Mouse (Mus musculus) neural tube, embryonic 12.5 days (tissue): Measurements from ENCODE around the gene Asb1. TPM values are rescaled to one million over a fixed set of nuclear protein-coding genes. Genes with fewer than 3 reads are reported as not detected.

Source experiments
- ATAC-seq: fragments of 200-750 bp; cut with Nextera tagmentation; 2 replicates; pipeline ENCODE4 v1.8.0; 2017; ENCODE audit warnings: low read depth, mild to moderate bottlenecking, moderate TSS enrichment, moderate library complexity; ENCODE audit not compliant: low FRiP score
- H3K27ac ChIP-seq: fragments of 300-500 bp; sonication (generic); 2 replicates; pipeline ENCODE4 v1.5.1; 2016
- H3K27me3 ChIP-seq: fragments of 300-500 bp; sonication (generic); replicated peaks from 2 replicates; pipeline ENCODE4 v1.6.1; 2016; ENCODE audit warnings: mild to moderate bottlenecking
- H3K36me3 ChIP-seq: fragments of 300-500 bp; sonication (generic); 2 replicates; pipeline ENCODE4 v1.6.1; 2016; ENCODE audit warnings: mild to moderate bottlenecking
- H3K4me1 ChIP-seq: fragments of 300-500 bp; sonication (generic); 2 replicates; pipeline ENCODE4 v1.6.1; 2016
- H3K4me2 ChIP-seq: fragments of 300-500 bp; sonication (generic); replicated peaks from 2 replicates; pipeline ENCODE4 v1.6.1; 2016; ENCODE audit warnings: mild to moderate bottlenecking
- H3K4me3 ChIP-seq: fragments of 300-500 bp; sonication (generic); 2 replicates; pipeline ENCODE4 v1.5.1; 2016
- H3K9ac ChIP-seq: fragments of 300-500 bp; sonication (generic); 2 replicates; pipeline ENCODE4 v1.6.1; 2016; ENCODE audit warnings: mild to moderate bottlenecking
- H3K9me3 ChIP-seq: fragments of 300-500 bp; sonication (generic); 2 replicates; pipeline ENCODE4 v1.6.1; 2016; ENCODE audit warnings: mild to moderate bottlenecking
- WGBS: fragments of 180-500 bp; shearing (Covaris S2); methylation state at CpG from one replicate; pipeline ENCODE4 v1.1.7; 2016; 5-methylcytosine and 5-hydroxymethylcytosine counted together
- polyA plus RNA-seq: library from polyadenylated mRNA; unstranded; fragments of >200 nt; fragmentation: Nextera tagmentation; extraction: Ambion mirVana; gene quantifications from 2 replicates; pipeline ENCODE4 v1.2.1, GENCODE M21; 2016

The Asb1 gene
- polyA plus RNA-seq = 17.4 and 20.7 TPM in 2 replicates

DNA sequence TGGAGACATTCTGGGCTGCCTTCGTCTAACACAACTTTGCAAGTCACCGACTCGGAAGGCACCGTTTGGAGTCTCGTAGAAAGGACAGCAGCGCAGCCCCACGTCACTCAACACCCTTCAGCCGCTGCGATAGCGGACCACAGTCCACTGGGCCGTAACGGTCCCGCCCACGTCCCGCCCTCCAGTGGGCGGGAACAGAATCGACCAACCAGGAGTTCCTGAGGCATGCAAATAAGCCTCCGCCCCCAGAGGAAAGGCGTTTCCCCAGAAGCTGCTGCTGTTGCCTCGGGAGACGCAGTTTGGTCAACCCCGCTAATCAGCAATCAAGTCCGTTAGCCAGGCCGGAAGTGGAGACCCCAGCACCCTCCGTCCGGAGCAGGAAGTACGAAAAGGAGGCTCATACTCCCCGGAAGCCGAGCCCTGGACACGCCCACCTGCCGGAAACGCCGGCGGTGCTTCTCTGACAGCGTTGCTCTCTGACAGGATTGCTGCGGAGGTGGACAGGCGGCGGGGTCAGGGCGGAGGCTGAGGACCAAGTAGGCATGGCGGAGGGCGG is at the start of gene Asb1:
Asb1 (plus strand) TSS at position 274 of the 556 bp plus-strand sequence.
- Histone ChIP-seq H3K4me2 (peak within 1 kb of the TSS; percentile 98), H3K27ac (0 out of 2 replicates have a peak within 1 kb of the TSS, but pooled peaks have one; percentile 22), H3K9me3 (no peaks in the 10 kb centered on the region), H3K9ac (peak within 1 kb of the TSS; percentile 79), H3K27me3 (peaks cover 21% of the 10 kb centered on the region), H3K4me1 (peaks cover 23% of the 10 kb centered on the region), H3K36me3 (peaks cover 10% of the 10 kb centered on the region; the same call in 1 of the 2 replicates), H3K4me3 (peak within 1 kb of the TSS; percentile 80)
- under 1% methylated on average over 41 of the region's 41 CpGs for WGBS
- peak; percentile 98 for ATAC-seq

DNA sequence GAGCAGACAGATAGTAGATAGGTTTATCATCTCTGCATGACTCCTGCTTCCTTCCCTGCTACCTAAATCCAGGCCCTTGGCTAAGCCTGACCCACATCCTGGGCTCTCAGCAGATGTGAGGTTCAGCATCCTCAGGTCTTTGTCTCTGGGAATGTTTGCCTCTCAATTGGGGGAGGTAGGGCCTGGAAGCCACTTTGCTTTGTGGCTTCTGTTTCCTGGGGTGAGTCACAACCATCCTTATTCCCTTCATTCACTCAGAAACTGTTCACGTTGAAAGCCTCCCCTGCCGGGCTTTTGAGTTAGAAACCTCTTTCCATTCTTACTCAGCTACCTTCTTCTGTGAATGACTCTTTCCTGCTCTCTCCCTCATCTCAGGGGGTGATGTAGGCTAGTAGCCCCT is 47.6 kb upstream of the Asb1 start:
- 10% methylated on average over 2 of the region's 2 CpGs for WGBS
- no peaks in the 10 kb centered on the region for H3K27me3 ChIP-seq

GRCm38 (mm10) chr1:91493938-91494337 is 46.4 kb upstream of the Asb1 start:
- H3K4me2 ChIP-seq = peak overlapping the region; percentile 93
- H3K9ac ChIP-seq = peak overlapping the region; percentile 88; the same call in 1 of the 2 replicates
- H3K4me1 ChIP-seq = peaks cover 16% of the 10 kb centered on the region
- 55% methylated on average over 3 of the region's 3 CpGs for WGBS
- peaks cover 5% of the 10 kb centered on the region; the same call in 1 of the 2 replicates for H3K36me3 ChIP-seq
- no peak overlapping the region for H3K27ac ChIP-seq
- H3K27me3 ChIP-seq = no peaks in the 10 kb centered on the region
- ATAC-seq = peak; percentile 34
- no peaks in the 10 kb centered on the region for H3K9me3 ChIP-seq
- H3K4me3 ChIP-seq = peak overlapping the region; percentile 92; the same call in 1 of the 2 replicates

More for the DNA sequence above, 47.6 kb upstream of the Asb1 start:
- Histone ChIP-seq H3K9me3 (no peaks in the 10 kb centered on the region), H3K36me3 (no peaks in the 10 kb centered on the region), H3K27ac (no peak overlapping the region), H3K9ac (no peak overlapping the region), H3K4me3 (no peak overlapping the region), H3K4me1 (peaks cover 16% of the 10 kb centered on the region), H3K4me2 (no peak overlapping the region)
- no peak for ATAC-seq

- Histone ChIP-seq H3K9me3 (no peaks in the 10 kb centered on the region), H3K27me3 (no peaks in the 10 kb centered on the region), H3K27ac (no peak within 1 kb of the TSS), H3K4me2 (peak within 1 kb of the TSS; percentile 93), H3K36me3 (peaks cover 8% of the 10 kb centered on the region), H3K4me1 (peaks cover 16% of the 10 kb centered on the region), H3K4me3 (peak within 1 kb of the TSS; percentile 92), H3K9ac (peak within 1 kb of the TSS; percentile 88)
- WGBS = under 1% methylated on average over 79 of the region's 79 CpGs
- peak; percentile 96 for ATAC-seq
Observed at GRCm38 (mm10) chr1:91494457-91495140, 45.7 kb upstream of the Asb1 start, which contains the start of gene Traf3ip1. Traf3ip1 (plus strand) TSS chr1:91494647.

DNA sequence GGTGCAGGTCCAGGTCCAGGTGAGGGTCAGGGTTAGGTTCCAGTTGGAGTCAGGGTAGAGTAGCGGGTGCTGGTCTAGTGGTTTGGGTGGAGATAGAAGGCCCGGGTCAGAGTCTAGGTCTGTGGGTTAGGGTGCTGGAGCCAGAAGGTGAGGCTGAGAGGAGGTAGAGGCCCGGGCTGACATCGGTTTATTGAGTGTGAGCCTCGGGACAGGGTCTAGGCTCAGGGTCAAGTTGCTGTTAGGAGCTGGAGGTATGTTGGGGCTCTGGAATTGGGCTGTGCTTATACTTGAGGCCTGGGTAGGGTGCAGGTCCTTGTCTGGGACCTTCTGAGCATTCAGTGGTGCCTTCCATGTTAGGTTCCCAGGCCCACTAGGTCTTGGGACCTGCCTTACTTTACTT is 45.0 kb upstream of the Asb1 start:
- ATAC-seq = peak; percentile 13
- Histone ChIP-seq H3K9ac (peak overlapping the region; percentile 88), H3K4me3 (peak overlapping the region; percentile 92), H3K27ac (no peak overlapping the region), H3K36me3 (peaks cover 14% of the 10 kb centered on the region), H3K9me3 (no peaks in the 10 kb centered on the region), H3K27me3 (no peaks in the 10 kb centered on the region), H3K4me1 (peaks cover 16% of the 10 kb centered on the region), H3K4me2 (peak overlapping the region; percentile 93)
- 51% methylated on average over 5 of the region's 5 CpGs for WGBS

DNA sequence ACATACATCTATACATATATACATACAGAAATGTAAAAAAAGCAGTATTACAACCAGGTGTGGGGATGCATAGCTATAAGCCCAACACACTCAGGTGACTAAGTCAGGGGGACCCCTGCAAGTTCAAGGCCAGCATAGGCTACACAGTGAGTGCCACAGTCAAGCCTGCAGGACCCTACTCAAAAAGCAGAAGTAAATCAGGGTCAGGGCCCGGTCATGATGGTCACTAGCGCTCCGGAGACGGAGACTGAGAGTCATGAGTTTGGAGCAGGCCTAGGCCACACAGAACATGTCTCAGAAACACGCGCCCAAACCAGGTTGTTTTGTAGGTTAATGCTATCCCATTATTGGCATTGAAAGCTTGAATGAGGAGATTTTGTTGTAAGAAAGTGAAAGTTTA is 41.8 kb upstream of the Asb1 start:
- H3K4me2 ChIP-seq = no peak overlapping the region
- H3K4me1 ChIP-seq = peaks cover 16% of the 10 kb centered on the region
- no peaks in the 10 kb centered on the region for H3K27me3 ChIP-seq
- H3K27ac ChIP-seq = no peak overlapping the region
- 98% methylated on average over 6 of the region's 6 CpGs for WGBS
- H3K9ac ChIP-seq = no peak overlapping the region
- H3K36me3 ChIP-seq = peaks cover 45% of the 10 kb centered on the region
- no peaks in the 10 kb centered on the region for H3K9me3 ChIP-seq
- ATAC-seq = no peak
- H3K4me3 ChIP-seq = no peak overlapping the region

GRCm38 (mm10) chr1:91504615-91505014 is 35.7 kb upstream of the Asb1 start:
- peaks cover 78% of the 10 kb centered on the region for H3K36me3 ChIP-seq
- H3K9me3 ChIP-seq = no peaks in the 10 kb centered on the region
- H3K27ac ChIP-seq = no peak overlapping the region
- WGBS = 73% methylated on average over 3 of the region's 3 CpGs
- H3K4me3 ChIP-seq = no peak overlapping the region
- no peak for ATAC-seq
- H3K4me2 ChIP-seq = no peak overlapping the region
- no peaks in the 10 kb centered on the region for H3K4me1 ChIP-seq
- no peak overlapping the region for H3K9ac ChIP-seq
- H3K27me3 ChIP-seq = no peaks in the 10 kb centered on the region

- 82% methylated on average over 11 of the region's 11 CpGs for WGBS
- H3K9ac ChIP-seq = no peak overlapping the region
- no peak overlapping the region for H3K4me3 ChIP-seq
- H3K27me3 ChIP-seq = no peaks in the 10 kb centered on the region
- H3K36me3 ChIP-seq = peaks cover 49% of the 10 kb centered on the region
- no peaks in the 10 kb centered on the region for H3K4me1 ChIP-seq
- no peaks in the 10 kb centered on the region for H3K9me3 ChIP-seq
- no peak for ATAC-seq
- H3K27ac ChIP-seq = no peak overlapping the region
- H3K4me2 ChIP-seq = no peak overlapping the region
Observed at GRCm38 (mm10) chr1:91514916-91515315, 25.4 kb upstream of the Asb1 start.

DNA sequence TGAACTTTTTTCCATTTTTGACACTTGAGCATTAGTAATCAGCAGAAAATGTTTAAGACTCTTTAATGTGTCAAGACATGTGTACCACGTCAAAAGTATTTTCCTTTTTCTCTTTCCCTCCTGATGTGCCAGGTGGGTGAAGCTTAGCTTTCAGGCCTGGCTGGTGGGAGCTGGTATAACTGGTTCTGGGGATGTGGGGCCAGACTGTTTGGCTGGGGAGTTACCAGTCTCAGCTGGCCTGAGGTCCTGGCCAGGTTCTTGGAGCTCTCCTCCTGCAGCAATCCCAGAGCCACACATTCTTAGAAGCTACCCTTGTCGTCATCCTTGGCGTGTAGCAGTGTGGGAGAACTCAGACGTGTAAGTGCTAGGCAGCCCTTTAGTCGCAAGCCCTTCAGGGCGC is 24.7 kb upstream of the Asb1 start:
- Histone ChIP-seq H3K4me3 (no peak overlapping the region), H3K27ac (no peak overlapping the region), H3K27me3 (no peaks in the 10 kb centered on the region), H3K9me3 (no peaks in the 10 kb centered on the region), H3K9ac (no peak overlapping the region), H3K36me3 (peaks cover 52% of the 10 kb centered on the region), H3K4me2 (no peak overlapping the region), H3K4me1 (no peaks in the 10 kb centered on the region)
- 96% methylated on average over 6 of the region's 6 CpGs for WGBS
- ATAC-seq = no peak

GRCm38 (mm10) chr1:91523759-91524158 is 16.6 kb upstream of the Asb1 start:
- ATAC-seq = 0 out of 2 replicates have a peak, but pooled peaks have one; percentile 61
- Histone ChIP-seq H3K27me3 (no peaks in the 10 kb centered on the region), H3K36me3 (peaks cover 64% of the 10 kb centered on the region), H3K27ac (no peak overlapping the region), H3K9me3 (no peaks in the 10 kb centered on the region), H3K4me2 (no peak overlapping the region), H3K9ac (no peak overlapping the region), H3K4me1 (no peaks in the 10 kb centered on the region), H3K4me3 (no peak overlapping the region)
- 17% methylated on average over 10 of the region's 10 CpGs for WGBS

- no peak overlapping the region for H3K4me2 ChIP-seq
- H3K4me1 ChIP-seq = no peaks in the 10 kb centered on the region
- H3K36me3 ChIP-seq = peaks cover 50% of the 10 kb centered on the region
- H3K27me3 ChIP-seq = no peaks in the 10 kb centered on the region
- ATAC-seq = no peak
- H3K9me3 ChIP-seq = no peaks in the 10 kb centered on the region
- no peak overlapping the region for H3K9ac ChIP-seq
- H3K27ac ChIP-seq = no peak overlapping the region
- no peak overlapping the region for H3K4me3 ChIP-seq
- 87% methylated on average over 14 of the region's 14 CpGs for WGBS
Observed at GRCm38 (mm10) chr1:91525838-91526237, 14.5 kb upstream of the Asb1 start.

GRCm38 (mm10) chr1:91530166-91530565 is 10.2 kb upstream of the Asb1 start:
- WGBS = 89% methylated on average over 9 of the region's 9 CpGs
- Histone ChIP-seq H3K9ac (no peak overlapping the region), H3K36me3 (peaks cover 31% of the 10 kb centered on the region), H3K27me3 (no peaks in the 10 kb centered on the region), H3K4me2 (no peak overlapping the region), H3K4me1 (no peaks in the 10 kb centered on the region), H3K27ac (no peak overlapping the region), H3K9me3 (no peaks in the 10 kb centered on the region), H3K4me3 (no peak overlapping the region)
- no peak for ATAC-seq
